Mouse (Mus musculus) erythroblast, embryonic 14.5 days (primary cell): ENCODE measurements around the gene Ptprs.

Source experiments
- GATA1 ChIP-seq: IDR thresholded peaks from 2 replicates; pipeline ENCODE4 v1.6.1; 2012; ENCODE audit warnings: low read length, inconsistent platforms, mixed read lengths
- TAL1 ChIP-seq: IDR thresholded peaks from 3 replicates; pipeline ENCODE4 v1.6.1; 2012; ENCODE audit warnings: low read length, inconsistent platforms, mixed read lengths

GRCm38 (mm10) chr17:56408965-56409625 is 67.2 kb downstream of the Ptprs start:
- TF ChIP-seq TAL1 (no peak), GATA1 (no peak)
